In the genomic region with DNA sequence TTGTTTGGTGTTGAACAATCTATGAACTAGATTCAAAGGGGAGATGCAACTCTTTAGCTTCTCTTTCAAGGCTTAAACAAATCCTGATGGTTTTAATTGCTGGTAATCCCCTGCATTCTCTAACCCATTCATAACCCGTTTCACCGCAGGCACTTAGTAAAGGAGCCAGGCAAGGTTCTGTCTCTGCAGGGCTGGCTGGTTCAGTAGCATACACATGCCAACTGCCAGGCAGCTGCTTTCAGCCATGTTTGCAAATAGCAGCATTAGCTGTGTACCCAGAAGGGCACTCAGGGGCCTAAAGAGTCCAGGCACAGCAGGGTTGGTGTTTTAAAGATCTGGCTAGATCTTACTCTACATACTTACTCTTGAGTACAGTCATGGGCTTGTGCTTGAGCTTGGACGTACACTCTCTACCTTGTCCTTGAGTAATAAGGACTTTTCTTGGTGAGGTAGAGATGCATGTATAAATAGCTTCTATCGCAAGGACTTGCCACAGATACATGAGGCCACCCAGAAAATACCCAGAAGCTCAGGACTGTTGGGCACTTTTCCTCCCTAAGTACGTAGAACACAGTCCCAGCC, we compare ENCODE assay signal across 17 mouse cellular contexts.
"Had no signal": no experiment of that assay in that cellular context is flagged by ENCODE, and none has a peak within 500 bp of the region (broad histone marks: within the 10 kb centered on the region; RNA-seq: fewer than 3 reads in every experiment).

No protein-coding gene starts in this region.

- H3K4me3 ChIP-seq: layer of hippocampus, adult 2 months; limb, embryonic 10.5 days; limb, embryonic 13.5 days; liver, embryonic 12.5 days; liver, embryonic 15.5 days; midbrain, embryonic 12.5 days; stomach, embryonic 15.5 days had no signal

- H3K27ac ChIP-seq: kidney, postnatal 0 days; limb, embryonic 10.5 days; limb, embryonic 13.5 days; liver, embryonic 12.5 days; liver, embryonic 15.5 days; macrophage; midbrain, embryonic 12.5 days; stomach, embryonic 15.5 days had no signal

- DNase-seq: kidney, adult 18-20 months; kidney, postnatal 25 days; layer of hippocampus, adult 9-11 months; liver; lung, adult 18-20 months; right cerebral cortex, postnatal 25 days; spleen, adult 18-20 months; thymus, postnatal 36 days had no signal
